Mouse (Mus musculus) midbrain, postnatal 0 days (tissue): ENCODE measurements around the gene Trio. TPM values are rescaled to one million over a fixed set of nuclear protein-coding genes. Genes with fewer than 3 reads are reported as not detected.

Experiments
- ATAC-seq: fragments of 200-750 bp; cut with Nextera tagmentation; 2 replicates; pipeline ENCODE4 v1.8.0; 2017; ENCODE audit warnings: moderate number of reproducible peaks, mild to moderate bottlenecking, moderate TSS enrichment, moderate library complexity; ENCODE audit not compliant: low FRiP score
- DNase-seq: peaks from one replicate; pipeline ENCODE4 v3.0.0-alpha.2; 2015; ENCODE audit warnings: low spot score
- H3K27ac ChIP-seq: fragments of 300-500 bp; sonication (generic); 2 replicates; pipeline ENCODE4 v1.5.1; 2014; ENCODE audit warnings: low read depth, mild to moderate bottlenecking, low read length, mixed read lengths
- H3K27me3 ChIP-seq: fragments of 300-500 bp; sonication (generic); 2 replicates; pipeline ENCODE4 v1.6.1; 2014; ENCODE audit warnings: low read length, control low read depth, mixed read lengths; ENCODE audit not compliant: insufficient read depth
- H3K36me3 ChIP-seq: fragments of 300-500 bp; sonication (generic); 2 replicates; pipeline ENCODE4 v1.6.1; 2014; ENCODE audit warnings: low read length, control low read depth, mixed read lengths; ENCODE audit not compliant: insufficient read depth
- H3K4me1 ChIP-seq: fragments of 300-500 bp; sonication (generic); 2 replicates; pipeline ENCODE4 v1.6.1; 2014; ENCODE audit warnings: mild to moderate bottlenecking, control low read depth, antibody characterized with exemption, low read length, mixed read lengths; ENCODE audit not compliant: insufficient read depth
- H3K4me2 ChIP-seq: fragments of 300-500 bp; sonication (generic); 2 replicates; pipeline ENCODE4 v1.6.1; 2014; ENCODE audit warnings: low read depth, mild to moderate bottlenecking, low read length, mixed read lengths; ENCODE audit not compliant: poor library complexity, severe bottlenecking
- H3K4me3 ChIP-seq: fragments of 300-500 bp; sonication (generic); 2 replicates; pipeline ENCODE4 v1.5.1; 2014; ENCODE audit warnings: low read depth, mild to moderate bottlenecking, low read length, moderate library complexity
- H3K9ac ChIP-seq: fragments of 300-500 bp; sonication (generic); replicated peaks from 2 replicates; pipeline ENCODE4 v1.6.1; 2014; ENCODE audit warnings: mild to moderate bottlenecking, low read length, moderate library complexity, mixed read lengths; ENCODE audit not compliant: poor library complexity, severe bottlenecking
- H3K9me3 ChIP-seq: fragments of 300-500 bp; sonication (generic); 2 replicates; pipeline ENCODE4 v1.6.1; 2016; ENCODE audit warnings: low read length, control low read depth
- CTCF ChIP-seq: IDR thresholded peaks from 2 replicates; pipeline ENCODE4 v1.5.1; 2016; ENCODE audit warnings: antibody characterized with exemption, mild to moderate bottlenecking
- WGBS: fragments of 180-500 bp; shearing (Covaris S2); extraction: QIAGEN DNeasy Blood & Tissue Kit; methylation state at CpG from one replicate; pipeline ENCODE4 v1.1.7; 2014; 5-methylcytosine and 5-hydroxymethylcytosine counted together
- polyA plus RNA-seq: library from polyadenylated mRNA; unstranded; fragments of >200 nt; fragmentation: Nextera tagmentation; extraction: Ambion mirVana; gene quantifications from 2 replicates; pipeline ENCODE4 v1.2.1, GENCODE M21; 2015
- total RNA-seq: library from RNA; depleted of rRNA; stranded (reverse); fragments of >200 nt; gene quantifications from 2 replicates; pipeline ENCODE4 v1.2.3, GENCODE M21; 2014; rRNA removed

The Trio gene
- total and polyA plus RNA-seq, 2 experiments from 2014 or later = 23.3 to 213 TPM

GRCm38 (mm10) chr15:27684813-27685212, 340.8 kb downstream of the Trio start:
- no peaks in the 10 kb centered on the region for H3K9me3 ChIP-seq
- no peak overlapping the region for H3K4me3 ChIP-seq
- ATAC-seq (no peak), DNase-seq (no peak)
- H3K36me3 ChIP-seq = no peaks in the 10 kb centered on the region
- no peak for TF ChIP-seq CTCF
- WGBS = 87% methylated on average over 7 of the region's 7 CpGs
- no peak overlapping the region for H3K4me2 ChIP-seq
- no peaks in the 10 kb centered on the region for H3K4me1 ChIP-seq
- no peaks in the 10 kb centered on the region for H3K27me3 ChIP-seq
- H3K27ac ChIP-seq = no peak overlapping the region
- no peak overlapping the region for H3K9ac ChIP-seq

GRCm38 (mm10) chr15:27683206-27683605, 342.4 kb downstream of the Trio start:
- Histone ChIP-seq H3K27ac (no peak overlapping the region), H3K36me3 (no peaks in the 10 kb centered on the region), H3K9ac (no peak overlapping the region), H3K4me1 (no peaks in the 10 kb centered on the region), H3K4me3 (no peak overlapping the region), H3K27me3 (no peaks in the 10 kb centered on the region), H3K4me2 (no peak overlapping the region), H3K9me3 (no peaks in the 10 kb centered on the region)
- DNase-seq (no peak), ATAC-seq (no peak)
- no peak for TF ChIP-seq CTCF
- WGBS = 100% methylated on average over 1 of the region's 1 CpGs

GRCm38 (mm10) chr15:27682619-27683018, 343.0 kb downstream of the Trio start:
- H3K27ac ChIP-seq = no peak overlapping the region
- no peak overlapping the region for H3K4me2 ChIP-seq
- 36% methylated on average over 9 of the region's 9 CpGs for WGBS
- no peaks in the 10 kb centered on the region for H3K9me3 ChIP-seq
- ATAC-seq (no peak), DNase-seq (no peak)
- H3K4me1 ChIP-seq = no peaks in the 10 kb centered on the region
- H3K27me3 ChIP-seq = no peaks in the 10 kb centered on the region
- H3K36me3 ChIP-seq = no peaks in the 10 kb centered on the region
- H3K4me3 ChIP-seq = no peak overlapping the region
- TF ChIP-seq CTCF = no peak
- no peak overlapping the region for H3K9ac ChIP-seq

GRCm38 (mm10) chr15:27681419-27682187, 344.0 kb downstream of the Trio start, which contains the start of gene Otulinl:
Gene Otulinl, minus strand, starts transcription at chr15:27681579.
- DNase-seq = peak; percentile 94
- no peaks in the 10 kb centered on the region for H3K9me3 ChIP-seq
- 0 out of 2 replicates have a peak within 1 kb of the TSS, but pooled peaks have one; percentile 38 for H3K27ac ChIP-seq
- peak; percentile 99 for ATAC-seq
- peak within 1 kb of the TSS; percentile 62 for H3K9ac ChIP-seq
- peak within 1 kb of the TSS; percentile 90 for H3K4me2 ChIP-seq
- H3K36me3 ChIP-seq = no peaks in the 10 kb centered on the region
- 1% methylated on average over 52 of the region's 59 CpGs for WGBS
- no peaks in the 10 kb centered on the region for H3K4me1 ChIP-seq
- peak within 1 kb of the TSS; percentile 67 for H3K4me3 ChIP-seq
- H3K27me3 ChIP-seq = no peaks in the 10 kb centered on the region
- no peak for TF ChIP-seq CTCF

- Histone ChIP-seq H3K36me3 (no peaks in the 10 kb centered on the region), H3K27me3 (no peaks in the 10 kb centered on the region), H3K9ac (peak overlapping the region; percentile 62), H3K4me2 (peak overlapping the region; percentile 90), H3K9me3 (no peaks in the 10 kb centered on the region), H3K4me1 (peaks cover 4% of the 10 kb centered on the region; the same call in 1 of the 2 replicates), H3K4me3 (peak overlapping the region; percentile 67), H3K27ac (0 out of 2 replicates have a peak overlapping the region, but pooled peaks have one; percentile 38)
- no peak for TF ChIP-seq CTCF
- 3% methylated on average over 25 of the region's 28 CpGs for WGBS
- DNase-seq = no peak
- ATAC-seq = peak; percentile 76
Observed at GRCm38 (mm10) chr15:27680997-27681396, 344.7 kb downstream of the Trio start.

Other genes starting within 250 kb of the Trio start
- gene Dnah5, start 177.9 kb upstream of the Trio start, total RNA-seq = 1.4 and 1.7 TPM in 2 replicates
- 0.12 and 0.19 TPM in 2 replicates for gene Dnah5, start 177.9 kb upstream of the Trio start, polyA plus RNA-seq